Mouse (Mus musculus) midbrain, postnatal 0 days (tissue): ENCODE results near the gene Tfap2b. TPM values are rescaled to one million over a fixed set of nuclear protein-coding genes. Genes with fewer than 3 reads are reported as not detected.

Experiments used
- ATAC-seq: fragments of 200-750 bp; cut with Nextera tagmentation; 2 replicates; pipeline ENCODE4 v1.8.0; 2017; ENCODE audit warnings: moderate number of reproducible peaks, mild to moderate bottlenecking, moderate TSS enrichment, moderate library complexity; ENCODE audit not compliant: low FRiP score
- DNase-seq: peaks from one replicate; pipeline ENCODE4 v3.0.0-alpha.2; 2015; ENCODE audit warnings: low spot score
- H3K27ac ChIP-seq: fragments of 300-500 bp; sonication (generic); 2 replicates; pipeline ENCODE4 v1.5.1; 2014; ENCODE audit warnings: low read depth, mild to moderate bottlenecking, low read length, mixed read lengths
- H3K27me3 ChIP-seq: fragments of 300-500 bp; sonication (generic); 2 replicates; pipeline ENCODE4 v1.6.1; 2014; ENCODE audit warnings: low read length, control low read depth, mixed read lengths; ENCODE audit not compliant: insufficient read depth
- H3K36me3 ChIP-seq: fragments of 300-500 bp; sonication (generic); 2 replicates; pipeline ENCODE4 v1.6.1; 2014; ENCODE audit warnings: low read length, control low read depth, mixed read lengths; ENCODE audit not compliant: insufficient read depth
- H3K4me1 ChIP-seq: fragments of 300-500 bp; sonication (generic); 2 replicates; pipeline ENCODE4 v1.6.1; 2014; ENCODE audit warnings: mild to moderate bottlenecking, control low read depth, antibody characterized with exemption, low read length, mixed read lengths; ENCODE audit not compliant: insufficient read depth
- H3K4me2 ChIP-seq: fragments of 300-500 bp; sonication (generic); 2 replicates; pipeline ENCODE4 v1.6.1; 2014; ENCODE audit warnings: low read depth, mild to moderate bottlenecking, low read length, mixed read lengths; ENCODE audit not compliant: poor library complexity, severe bottlenecking
- H3K4me3 ChIP-seq: fragments of 300-500 bp; sonication (generic); 2 replicates; pipeline ENCODE4 v1.5.1; 2014; ENCODE audit warnings: low read depth, mild to moderate bottlenecking, low read length, moderate library complexity
- H3K9ac ChIP-seq: fragments of 300-500 bp; sonication (generic); replicated peaks from 2 replicates; pipeline ENCODE4 v1.6.1; 2014; ENCODE audit warnings: mild to moderate bottlenecking, low read length, moderate library complexity, mixed read lengths; ENCODE audit not compliant: poor library complexity, severe bottlenecking
- H3K9me3 ChIP-seq: fragments of 300-500 bp; sonication (generic); 2 replicates; pipeline ENCODE4 v1.6.1; 2016; ENCODE audit warnings: low read length, control low read depth
- CTCF ChIP-seq: IDR thresholded peaks from 2 replicates; pipeline ENCODE4 v1.5.1; 2016; ENCODE audit warnings: antibody characterized with exemption, mild to moderate bottlenecking
- WGBS: fragments of 180-500 bp; shearing (Covaris S2); extraction: QIAGEN DNeasy Blood & Tissue Kit; methylation state at CpG from one replicate; pipeline ENCODE4 v1.1.7; 2014; 5-methylcytosine and 5-hydroxymethylcytosine counted together
- polyA plus RNA-seq: library from polyadenylated mRNA; unstranded; fragments of >200 nt; fragmentation: Nextera tagmentation; extraction: Ambion mirVana; gene quantifications from 2 replicates; pipeline ENCODE4 v1.2.1, GENCODE M21; 2015
- total RNA-seq: library from RNA; depleted of rRNA; stranded (reverse); fragments of >200 nt; gene quantifications from 2 replicates; pipeline ENCODE4 v1.2.3, GENCODE M21; 2014; rRNA removed

The Tfap2b gene
- total and polyA plus RNA-seq, 2 experiments from 2014 or later = 86.4 to 172 TPM

GRCm38 (mm10) chr1:19242021-19242420, 33.3 kb downstream of the Tfap2b start:
- DNase-seq (no peak), ATAC-seq (no peak)
- no peaks in the 10 kb centered on the region for H3K4me1 ChIP-seq
- no peaks in the 10 kb centered on the region for H3K9me3 ChIP-seq
- no peak for TF ChIP-seq CTCF
- no peak overlapping the region for H3K27ac ChIP-seq
- no peak overlapping the region for H3K9ac ChIP-seq
- WGBS = 7% methylated on average over 8 of the region's 8 CpGs
- H3K4me2 ChIP-seq = no peak overlapping the region
- H3K27me3 ChIP-seq = peaks cover 42% of the 10 kb centered on the region
- no peaks in the 10 kb centered on the region for H3K36me3 ChIP-seq
- H3K4me3 ChIP-seq = no peak overlapping the region

- no peak for TF ChIP-seq CTCF
- Histone ChIP-seq H3K27me3 (peaks cover 17% of the 10 kb centered on the region), H3K4me2 (no peak overlapping the region), H3K4me1 (no peaks in the 10 kb centered on the region), H3K9ac (no peak overlapping the region), H3K9me3 (no peaks in the 10 kb centered on the region), H3K36me3 (no peaks in the 10 kb centered on the region), H3K27ac (no peak overlapping the region), H3K4me3 (no peak overlapping the region)
- WGBS = 11% methylated on average over 4 of the region's 4 CpGs
- ATAC-seq (peak; percentile 68), DNase-seq (peak; percentile 54)
These were observed 36.3 kb downstream of the Tfap2b start for GRCm38 (mm10) chr1:19245032-19245431.

- no peak for TF ChIP-seq CTCF
- DNase-seq (no peak), ATAC-seq (no peak)
- no peaks in the 10 kb centered on the region for H3K27me3 ChIP-seq
- H3K36me3 ChIP-seq = no peaks in the 10 kb centered on the region
- no peaks in the 10 kb centered on the region for H3K9me3 ChIP-seq
- no peak overlapping the region for H3K9ac ChIP-seq
- no peak overlapping the region for H3K4me3 ChIP-seq
- H3K27ac ChIP-seq = no peak overlapping the region
- no peaks in the 10 kb centered on the region for H3K4me1 ChIP-seq
- H3K4me2 ChIP-seq = no peak overlapping the region
- 19% methylated on average over 6 of the region's 6 CpGs for WGBS
These were observed 42.6 kb downstream of the Tfap2b start for GRCm38 (mm10) chr1:19251286-19251685.

- no peak overlapping the region for H3K27ac ChIP-seq
- no peak for TF ChIP-seq CTCF
- no peak overlapping the region for H3K4me2 ChIP-seq
- no peaks in the 10 kb centered on the region for H3K36me3 ChIP-seq
- ATAC-seq = no peak
- H3K4me1 ChIP-seq = no peaks in the 10 kb centered on the region
- no peak overlapping the region for H3K4me3 ChIP-seq
- WGBS = 67% methylated on average over 1 of the region's 1 CpGs
- no peaks in the 10 kb centered on the region for H3K27me3 ChIP-seq
- no peaks in the 10 kb centered on the region for H3K9me3 ChIP-seq
- no peak for DNase-seq
- H3K9ac ChIP-seq = no peak overlapping the region
These were observed 60.9 kb downstream of the Tfap2b start for GRCm38 (mm10) chr1:19269596-19269995.

Other genes starting within 250 kb of the Tfap2b start
- gene Tfap2d, start 105.9 kb upstream of the Tfap2b start, total RNA-seq = 65.5 and 74.2 TPM in 2 replicates
- 54.9 and 56.8 TPM in 2 replicates for gene Tfap2d, start 105.9 kb upstream of the Tfap2b start, polyA plus RNA-seq